Mouse (Mus musculus): ENCODE measurements around the gene Gm21985.
"Not testable (repeated sequence)": the region's sequence is repeated elsewhere in the genome, so short reads cannot be mapped to it uniquely, and the experiment has no call there.

Gm21985 gene

DNA sequence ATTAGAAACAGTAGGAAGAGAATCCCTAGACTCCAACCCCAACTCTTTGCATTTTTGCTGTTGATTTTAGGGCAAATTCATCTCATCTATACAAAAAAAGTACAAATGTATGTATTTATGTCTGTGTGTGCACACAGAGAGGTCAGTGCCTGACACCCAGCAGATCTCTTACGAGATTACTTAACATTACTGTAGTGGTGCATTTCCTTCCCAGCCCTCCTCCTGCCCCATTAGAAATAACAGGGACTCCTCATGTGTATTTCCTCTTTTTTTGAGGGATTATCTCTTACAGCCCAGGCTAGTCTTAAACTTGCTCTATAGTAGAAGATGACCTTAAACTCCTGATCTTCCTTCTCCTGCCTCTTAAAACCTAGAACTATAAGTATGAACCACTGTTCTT lies 126.6 kb downstream of the Gm21985 start:
- DNase-seq (ENCODE audit: extremely low spot score) = no peak

DNA sequence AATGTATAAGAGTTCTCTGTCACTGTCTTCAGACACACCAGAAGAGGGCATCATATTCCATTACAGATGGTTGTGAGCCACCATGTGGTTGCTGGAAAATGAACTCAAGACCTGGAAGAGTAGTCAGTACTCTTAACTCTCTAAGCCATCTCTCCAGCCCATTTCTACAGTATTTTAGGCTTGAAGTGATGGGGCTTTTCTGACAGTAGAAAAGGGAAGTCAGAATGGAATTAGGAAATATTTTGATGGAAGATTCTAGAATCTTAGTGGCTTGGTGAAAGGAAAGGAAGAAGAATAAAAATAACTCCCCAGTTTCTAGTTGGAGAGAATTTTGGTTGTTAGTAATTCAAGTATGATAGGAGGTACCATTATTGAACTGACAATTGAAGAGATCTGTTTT lies 127.8 kb downstream of the Gm21985 start:
- no peak for DNase-seq (ENCODE audit: extremely low spot score)

- no peak for DNase-seq (ENCODE audit: extremely low spot score)
Observed at GRCm38 (mm10) chr2:112396649-112397048, 130.5 kb downstream of the Gm21985 start.

GRCm38 (mm10) chr2:112407030-112407429 lies 140.9 kb downstream of the Gm21985 start:
- no peak for DNase-seq (ENCODE audit: extremely low spot score)

GRCm38 (mm10) chr2:112425308-112425707 lies 159.2 kb downstream of the Gm21985 start:
- DNase-seq (ENCODE audit: extremely low spot score) = no peak

- DNase-seq (ENCODE audit: extremely low spot score) = not testable (repeated sequence)
Observed at GRCm38 (mm10) chr2:112428534-112428933, 162.4 kb downstream of the Gm21985 start.

DNA sequence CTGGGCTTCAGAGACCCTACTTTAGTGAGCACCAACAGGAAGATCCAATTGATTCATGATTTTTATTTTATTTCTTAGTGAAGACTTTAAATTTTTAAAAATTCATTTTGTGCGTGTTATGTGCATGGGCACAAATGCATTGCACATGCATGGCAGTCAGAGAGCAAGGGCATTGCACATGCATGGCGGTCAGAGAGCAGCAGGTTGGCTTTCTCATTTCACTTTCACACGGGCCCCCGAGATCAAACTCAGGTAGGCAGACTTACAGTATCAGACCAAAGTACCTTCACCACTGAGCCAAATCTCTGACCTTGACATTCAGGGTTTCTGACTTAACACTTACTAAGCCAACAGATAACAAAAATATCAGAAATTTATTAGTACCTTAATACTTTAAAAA lies 163.6 kb downstream of the Gm21985 start:
- DNase-seq (ENCODE audit: extremely low spot score) = no peak

DNA sequence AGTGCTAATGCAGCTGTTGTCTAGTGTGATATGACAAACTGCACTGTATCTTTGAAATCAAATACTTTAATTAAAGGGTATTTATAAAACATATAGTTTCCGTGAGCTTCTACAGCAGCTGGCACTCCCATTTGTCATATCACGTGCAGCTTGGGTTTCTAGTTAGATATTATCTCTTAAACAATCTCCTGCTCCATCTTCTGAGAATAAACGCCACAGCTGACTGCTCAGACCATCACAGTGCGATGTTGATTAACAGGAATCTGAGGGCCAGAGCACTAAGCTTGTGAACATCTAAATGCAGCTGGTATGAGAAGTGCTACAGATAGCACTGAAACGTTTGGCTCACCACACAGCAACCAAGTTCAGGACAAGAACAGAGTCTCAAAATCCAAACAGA lies 164.3 kb downstream of the Gm21985 start:
- DNase-seq (ENCODE audit: extremely low spot score) = no peak

GRCm38 (mm10) chr2:112432523-112432922 lies 166.4 kb downstream of the Gm21985 start:
- DNase-seq (ENCODE audit: extremely low spot score) = no peak

- DNase-seq (ENCODE audit: extremely low spot score) = no peak
Observed at GRCm38 (mm10) chr2:112433359-112433758, 167.2 kb downstream of the Gm21985 start.

GRCm38 (mm10) chr2:112436292-112436691 lies 170.2 kb downstream of the Gm21985 start:
- no peak for DNase-seq (ENCODE audit: extremely low spot score)

DNA sequence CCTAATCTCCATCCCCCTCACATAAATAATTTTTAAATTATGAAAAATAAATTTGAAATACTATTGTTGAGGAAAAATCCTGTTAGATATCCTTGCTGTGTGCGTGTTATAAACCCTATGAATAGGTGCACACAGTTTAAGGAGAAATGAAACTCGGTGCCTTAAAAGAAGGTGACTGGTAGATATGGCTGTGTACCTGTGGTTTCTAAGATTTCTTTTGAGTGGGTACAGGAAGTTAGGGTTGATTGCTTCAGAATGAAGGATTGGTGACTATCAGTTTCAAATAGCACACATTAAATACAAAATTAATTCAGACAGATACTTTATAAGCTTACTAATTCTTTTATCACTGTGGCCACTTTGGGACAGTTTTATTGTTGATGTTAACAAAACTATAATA lies 171.5 kb downstream of the Gm21985 start:
- no peak for DNase-seq (ENCODE audit: extremely low spot score)

DNA sequence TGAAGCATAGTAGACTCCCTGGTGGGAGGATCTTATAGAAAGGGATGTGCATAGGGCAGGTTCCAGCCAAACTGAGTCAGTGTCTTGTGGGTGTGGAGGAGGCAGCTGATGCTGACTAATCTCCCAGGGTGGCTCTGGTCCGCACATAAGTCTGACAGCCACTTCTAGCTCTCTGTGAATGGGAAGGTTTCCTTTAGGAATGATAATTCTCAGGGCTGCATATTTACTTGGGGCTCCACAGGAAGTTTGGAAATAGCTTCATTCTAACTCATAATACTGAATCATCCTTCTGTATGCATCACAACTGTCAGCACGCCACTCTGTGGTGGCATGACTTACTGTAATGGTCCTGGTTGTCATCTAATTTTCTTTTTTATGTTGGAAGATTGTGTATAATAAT lies 177.4 kb downstream of the Gm21985 start:
- DNase-seq (ENCODE audit: extremely low spot score) = no peak

DNA sequence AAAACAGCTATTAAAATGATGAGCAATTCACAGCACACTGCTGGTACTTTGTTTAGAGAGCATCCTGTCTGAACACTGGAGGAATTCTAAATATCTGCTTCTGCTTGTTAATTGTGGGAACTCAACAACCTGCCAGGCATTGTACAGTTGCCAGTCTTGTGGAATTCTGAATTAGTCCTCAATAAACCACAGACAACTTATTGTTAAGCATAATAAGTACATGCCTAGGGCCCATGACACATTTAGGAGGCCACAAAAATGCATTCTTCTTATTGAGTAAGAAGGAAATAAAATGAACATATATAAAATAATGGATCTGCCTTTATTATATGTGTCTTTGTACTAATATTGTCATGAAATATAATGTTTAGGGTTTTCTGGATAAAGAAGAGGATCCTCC lies 179.4 kb downstream of the Gm21985 start:
- no peak for DNase-seq (ENCODE audit: extremely low spot score)

- not testable (repeated sequence) for DNase-seq (ENCODE audit: extremely low spot score)
Observed at GRCm38 (mm10) chr2:112448046-112448445, 181.9 kb downstream of the Gm21985 start.

DNA sequence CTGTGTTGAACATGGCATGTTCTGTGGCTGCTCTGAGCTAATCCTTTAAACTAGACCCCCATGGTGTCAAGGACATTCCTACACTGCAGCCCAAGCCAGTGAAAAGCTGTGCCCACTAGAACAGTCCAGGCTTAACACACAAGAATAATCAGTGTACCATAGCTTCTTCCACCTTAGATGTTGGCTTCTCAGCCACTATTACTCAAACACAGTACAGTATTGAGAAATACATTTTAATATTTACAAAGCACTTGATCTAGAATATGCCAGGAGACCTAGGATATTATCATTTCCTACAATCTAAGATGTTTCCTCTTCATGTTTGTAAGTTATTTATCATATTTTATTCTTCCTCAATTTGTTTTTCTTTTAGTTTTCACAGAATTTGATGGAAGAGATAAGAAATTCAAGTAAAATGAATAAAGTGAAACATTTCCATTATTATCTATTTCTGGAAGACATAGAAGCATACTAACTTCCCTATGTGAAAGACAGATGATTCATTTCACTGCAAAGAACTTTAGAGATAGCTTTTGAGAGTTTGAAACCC lies 182.5 kb downstream of the Gm21985 start:
- no peak for DNase-seq (ENCODE audit: extremely low spot score)

DNA sequence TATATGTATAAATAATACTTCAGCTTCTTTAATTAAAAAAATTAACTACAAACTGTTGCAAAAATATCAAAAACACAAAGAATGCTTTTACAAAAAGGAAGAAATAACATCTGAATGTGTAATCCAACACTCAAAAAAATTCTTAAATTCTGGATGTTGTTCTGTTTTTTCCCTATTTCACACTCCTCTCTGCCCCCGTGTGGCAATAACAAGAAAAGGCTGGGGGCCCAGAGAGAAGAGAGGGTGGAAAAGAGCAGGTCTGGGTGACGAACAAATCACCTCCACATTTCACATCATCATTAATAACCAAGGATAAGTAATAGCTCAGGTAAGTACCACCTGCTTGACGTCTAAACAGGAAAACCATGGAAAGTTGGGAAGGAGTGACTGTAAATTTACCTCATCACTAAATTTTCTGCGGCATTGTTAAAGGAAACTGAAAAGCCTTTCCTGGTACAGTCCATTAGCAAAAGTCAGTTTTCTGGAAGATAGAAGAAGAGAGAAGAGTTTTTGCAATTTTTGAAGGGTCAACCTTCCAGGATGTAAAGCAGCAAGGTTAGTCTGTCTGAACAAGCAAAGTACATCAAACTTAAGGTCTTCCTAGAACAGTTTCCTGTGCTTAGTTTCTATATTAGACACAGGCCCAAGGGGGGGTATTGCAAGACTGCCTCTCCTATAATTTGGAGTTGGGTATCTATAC lies 183.6 kb downstream of the Gm21985 start:
- DNase-seq (ENCODE audit: extremely low spot score) = peak; percentile 9

DNA sequence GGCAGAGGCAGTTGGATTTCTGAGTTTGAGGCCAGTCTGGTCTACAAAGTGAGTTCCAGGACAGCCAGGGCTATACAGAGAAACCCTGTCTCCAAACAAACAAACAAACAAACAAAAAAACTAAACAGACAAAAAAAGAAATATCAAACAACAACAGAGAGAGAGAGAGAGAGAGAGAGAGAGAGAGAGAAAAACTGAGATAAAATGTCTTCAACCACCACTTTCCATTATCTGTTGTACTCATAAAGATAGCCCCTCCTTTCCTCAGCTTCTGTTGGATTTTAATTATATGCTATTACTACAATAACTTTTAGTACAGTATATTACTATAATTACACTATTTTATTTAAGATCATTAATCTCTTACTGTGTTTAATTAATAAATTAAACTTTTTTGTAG lies 186.4 kb downstream of the Gm21985 start:
- not testable (repeated sequence) for DNase-seq (ENCODE audit: extremely low spot score)

GRCm38 (mm10) chr2:112454125-112454861 lies 188.2 kb downstream of the Gm21985 start:
- DNase-seq (ENCODE audit: extremely low spot score) = no peak

DNA sequence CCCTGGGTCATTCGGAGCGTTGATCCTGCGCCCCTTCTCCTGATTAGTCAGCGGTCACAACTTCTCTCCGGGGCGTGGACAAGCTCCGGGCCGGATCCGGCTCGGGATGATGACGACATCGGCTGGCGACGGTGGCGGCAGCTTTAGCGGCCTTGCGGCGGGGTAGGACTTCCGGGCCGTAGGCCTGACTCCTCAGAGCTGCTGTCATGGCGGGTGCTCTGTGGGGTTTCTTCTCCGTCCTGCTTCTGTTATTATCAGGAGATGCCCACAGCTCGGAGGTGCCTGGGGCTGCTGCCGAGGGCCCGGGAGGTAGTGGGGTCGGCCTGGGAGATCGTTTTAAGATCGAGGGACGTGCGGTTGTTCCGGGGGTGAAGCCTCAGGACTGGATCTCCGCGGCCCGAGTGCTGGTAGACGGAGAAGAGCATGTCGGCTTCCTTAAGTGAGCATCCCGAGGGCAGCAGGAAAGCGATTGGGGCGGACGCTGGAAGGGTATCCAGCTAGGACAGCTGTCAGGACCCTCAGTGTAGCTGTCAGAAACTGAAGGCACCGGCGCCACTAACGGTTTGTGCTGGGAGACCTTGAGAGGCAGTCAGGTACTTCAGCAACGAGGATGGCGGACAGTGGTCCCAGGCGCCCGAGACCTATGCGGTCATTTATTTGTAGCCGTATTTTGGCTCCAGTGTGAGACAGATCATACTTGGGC lies 188.9 kb downstream of the Gm21985 start, which contains the start of gene Emc7:
Gene Emc7 (plus strand): TSS at position 136 of the 703 bp plus-strand sequence.
- DNase-seq (ENCODE audit: extremely low spot score) = peak; percentile 98

Data from embryo, embryonic 9.5 days (tissue).